Mouse (Mus musculus) stomach, embryonic 16.5 days (tissue): ENCODE data around the gene Atp9a. TPM values are rescaled to one million over a fixed set of nuclear protein-coding genes. Genes with fewer than 3 reads are reported as not detected.

Experiments used
- ATAC-seq: fragments of 200-750 bp; cut with Nextera tagmentation; 2 replicates; pipeline ENCODE4 v1.8.0; 2017; ENCODE audit warnings: moderate number of reproducible peaks, moderate TSS enrichment; ENCODE audit not compliant: insufficient read depth, low FRiP score
- H3K27ac ChIP-seq: fragments of 300-500 bp; sonication (generic); 2 replicates; pipeline ENCODE4 v1.5.1; 2014; ENCODE audit warnings: low read length
- H3K27me3 ChIP-seq: fragments of 300-500 bp; sonication (generic); 2 replicates; pipeline ENCODE4 v1.6.1; 2014; ENCODE audit warnings: low read length, control low read depth, mixed read lengths; ENCODE audit not compliant: control insufficient read depth, insufficient read depth
- H3K36me3 ChIP-seq: fragments of 300-500 bp; sonication (generic); 2 replicates; pipeline ENCODE4 v1.6.1; 2014; ENCODE audit warnings: low read length; ENCODE audit not compliant: control insufficient read depth, insufficient read depth
- H3K4me1 ChIP-seq: fragments of 300-500 bp; sonication (generic); 2 replicates; pipeline ENCODE4 v1.6.1; 2014; ENCODE audit warnings: low read length, control low read depth, mixed read lengths; ENCODE audit not compliant: control insufficient read depth, insufficient read depth
- H3K4me2 ChIP-seq: fragments of 300-500 bp; sonication (generic); 2 replicates; pipeline ENCODE4 v1.6.1; 2014; ENCODE audit warnings: low read depth, low read length, mixed read lengths
- H3K4me3 ChIP-seq: fragments of 300-500 bp; sonication (generic); replicated peaks from 2 replicates; pipeline ENCODE4 v1.5.1; 2014; ENCODE audit warnings: mild to moderate bottlenecking, low read length
- H3K9ac ChIP-seq: fragments of 300-500 bp; sonication (generic); 2 replicates; pipeline ENCODE4 v1.6.1; 2014; ENCODE audit warnings: low read length
- H3K9me3 ChIP-seq: fragments of 300-500 bp; sonication (generic); replicated peaks from 2 replicates; pipeline ENCODE4 v1.6.1; 2016; ENCODE audit warnings: low read length, control low read depth; ENCODE audit not compliant: control insufficient read depth
- WGBS: fragments of 180-500 bp; shearing (Covaris S2); extraction: QIAGEN DNeasy Blood & Tissue Kit; methylation state at CpG from one replicate; pipeline ENCODE4 v1.1.7; 2014; 5-methylcytosine and 5-hydroxymethylcytosine counted together
- polyA plus RNA-seq: library from polyadenylated mRNA; unstranded; fragments of >200 nt; fragmentation: Nextera tagmentation; extraction: Ambion mirVana; gene quantifications from 2 replicates; pipeline ENCODE4 v1.2.1, GENCODE M21; 2015

Atp9a gene
- polyA plus RNA-seq, 1 experiment from 2014 or later, result 19.4 TPM

DNA sequence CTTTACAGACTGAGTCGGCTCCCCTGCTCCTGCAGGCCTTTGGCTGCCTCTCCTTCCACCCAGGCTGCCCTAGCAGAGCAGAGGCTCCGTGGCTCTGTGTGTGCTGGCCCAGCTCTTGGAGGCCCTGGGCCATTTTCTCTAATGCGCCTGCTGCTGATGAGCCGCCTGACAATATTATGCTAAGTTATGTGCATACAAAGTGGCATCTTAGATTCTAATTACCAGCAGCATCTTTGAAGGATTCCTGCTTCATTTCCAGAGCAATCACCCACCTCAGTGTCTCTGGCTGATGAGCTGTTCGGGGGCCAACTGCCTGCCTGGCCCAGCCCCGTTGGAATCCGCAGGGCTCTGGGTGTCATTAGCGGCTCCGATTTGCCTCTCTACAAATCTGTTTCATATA, 115.8 kb downstream of the Atp9a start:
- H3K36me3 ChIP-seq, result no peaks in the 10 kb centered on the region
- no peak overlapping the region for H3K27ac ChIP-seq
- H3K4me2 ChIP-seq, result no peak overlapping the region
- no peak overlapping the region for H3K4me3 ChIP-seq
- no peaks in the 10 kb centered on the region for H3K27me3 ChIP-seq
- WGBS, result 71% methylated on average over 9 of the region's 9 CpGs
- H3K4me1 ChIP-seq, result no peaks in the 10 kb centered on the region
- H3K9me3 ChIP-seq, result no peaks in the 10 kb centered on the region
- no peak overlapping the region for H3K9ac ChIP-seq
- no peak for ATAC-seq

DNA sequence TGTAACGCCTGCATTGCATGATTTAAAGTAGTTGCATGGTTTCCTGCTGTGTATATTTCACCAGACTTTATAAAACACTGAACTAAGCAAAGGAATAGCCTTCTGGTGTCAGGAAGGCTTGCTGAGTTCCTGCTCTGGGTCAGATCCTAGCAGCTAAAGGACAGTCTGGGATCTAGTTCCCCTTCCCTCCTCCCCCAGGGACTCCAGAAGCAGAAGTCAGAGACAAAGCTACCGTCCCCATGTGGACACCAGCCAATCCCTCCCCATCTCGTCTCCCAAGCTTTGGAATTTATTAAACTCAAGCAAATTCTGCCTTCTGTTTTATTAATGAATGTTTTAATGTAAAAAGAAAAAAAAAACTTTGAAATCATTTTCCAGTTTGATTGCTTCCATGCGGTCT, 117.1 kb downstream of the Atp9a start:
- Histone ChIP-seq H3K4me1 (no peaks in the 10 kb centered on the region), H3K27me3 (no peaks in the 10 kb centered on the region), H3K36me3 (no peaks in the 10 kb centered on the region), H3K9ac (no peak overlapping the region), H3K4me2 (no peak overlapping the region), H3K9me3 (no peaks in the 10 kb centered on the region), H3K27ac (no peak overlapping the region), H3K4me3 (no peak overlapping the region)
- 54% methylated on average over 4 of the region's 4 CpGs for WGBS
- no peak for ATAC-seq

DNA sequence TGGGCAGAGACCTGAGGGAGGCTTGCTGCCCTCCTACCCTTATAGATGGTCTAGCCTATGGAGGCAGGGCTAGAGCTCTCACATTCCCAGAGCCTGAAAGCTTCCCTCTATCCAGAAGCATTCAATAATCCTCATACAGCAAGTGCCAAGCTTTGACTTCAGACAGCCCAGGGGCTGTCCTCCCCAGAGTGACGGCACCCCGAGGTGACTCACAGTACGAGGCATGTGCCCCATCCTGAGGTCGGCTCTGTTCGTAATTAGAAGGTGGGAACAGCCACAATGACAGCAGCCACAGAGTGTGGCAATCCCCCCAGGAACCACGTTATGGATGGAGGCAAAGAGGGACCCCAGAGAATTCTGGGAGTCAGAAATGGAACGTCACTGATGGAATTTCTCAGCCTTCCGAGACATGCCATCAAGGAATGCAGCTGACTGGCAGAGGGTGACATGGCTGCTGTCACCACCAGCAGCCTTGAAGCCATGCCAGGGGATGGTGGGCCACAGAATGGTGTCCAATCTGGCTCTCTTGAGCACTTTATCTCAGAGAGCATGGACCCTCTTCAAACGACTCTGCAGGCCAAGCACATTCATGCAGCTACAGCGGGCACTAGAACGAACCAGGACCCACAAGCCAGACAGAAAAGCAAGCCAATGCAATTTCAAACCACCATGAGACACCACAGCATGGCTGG, 121.0 kb downstream of the Atp9a start:
- Histone ChIP-seq H3K27ac (no peak overlapping the region), H3K9me3 (no peaks in the 10 kb centered on the region), H3K9ac (no peak overlapping the region), H3K4me3 (no peak overlapping the region), H3K36me3 (no peaks in the 10 kb centered on the region), H3K4me1 (no peaks in the 10 kb centered on the region), H3K27me3 (no peaks in the 10 kb centered on the region), H3K4me2 (no peak overlapping the region)
- no peak for ATAC-seq
- WGBS, result 79% methylated on average over 11 of the region's 11 CpGs

DNA sequence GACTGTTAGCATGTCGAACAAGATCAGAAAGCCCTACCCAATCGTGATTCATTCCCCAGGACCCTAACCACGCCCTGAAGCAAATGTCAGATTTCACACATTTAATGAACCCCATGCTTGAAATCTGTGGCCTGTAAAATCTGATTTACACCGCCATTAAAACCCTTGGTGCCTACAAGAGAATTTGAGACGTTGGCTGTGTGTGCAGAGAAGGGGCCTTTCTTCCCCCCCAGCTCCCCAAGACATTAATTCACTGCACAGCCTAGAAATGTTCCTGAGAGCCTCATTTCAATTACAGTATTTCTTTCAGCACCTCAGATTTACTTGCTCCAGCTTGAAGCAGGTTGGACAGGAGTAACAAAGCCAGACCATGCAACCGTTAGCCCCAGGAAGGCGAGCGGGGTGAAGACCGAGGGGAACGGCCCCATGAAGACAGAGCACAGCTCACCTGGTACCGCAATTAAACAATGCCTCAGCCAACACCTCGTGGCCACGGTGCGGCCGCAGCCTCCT, 123.9 kb downstream of the Atp9a start:
- no peak for ATAC-seq
- H3K4me1 ChIP-seq, result peaks cover 20% of the 10 kb centered on the region
- H3K36me3 ChIP-seq, result no peaks in the 10 kb centered on the region
- H3K27me3 ChIP-seq, result no peaks in the 10 kb centered on the region
- H3K27ac ChIP-seq, result no peak overlapping the region
- H3K4me3 ChIP-seq, result no peak overlapping the region
- no peaks in the 10 kb centered on the region for H3K9me3 ChIP-seq
- no peak overlapping the region for H3K9ac ChIP-seq
- no peak overlapping the region for H3K4me2 ChIP-seq
- 55% methylated on average over 15 of the region's 15 CpGs for WGBS

DNA sequence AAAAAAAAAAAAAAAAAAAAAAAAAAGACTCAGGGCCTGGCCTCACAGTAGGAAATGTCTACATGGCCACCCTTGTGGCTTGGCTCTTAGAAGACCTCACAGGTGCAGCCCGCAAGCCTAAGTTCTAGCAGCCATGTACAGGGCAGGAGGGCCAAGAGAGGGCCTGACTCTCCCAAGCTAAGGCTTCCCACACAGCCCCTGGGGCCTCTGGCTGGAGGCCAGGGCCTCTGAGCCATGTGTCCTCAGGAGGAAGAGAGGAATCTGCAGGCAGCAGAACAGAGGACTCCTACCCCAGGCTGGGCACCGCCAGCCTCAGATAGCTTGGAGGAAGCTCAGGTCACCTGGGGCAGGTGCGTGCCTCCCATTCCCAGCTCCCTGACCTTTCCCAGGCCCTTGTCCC, 127.0 kb downstream of the Atp9a start:
- WGBS, result 76% methylated on average over 3 of the region's 3 CpGs
- no peaks in the 10 kb centered on the region for H3K36me3 ChIP-seq
- no peak overlapping the region for H3K27ac ChIP-seq
- no peak overlapping the region for H3K4me3 ChIP-seq
- ATAC-seq, result no peak
- H3K9me3 ChIP-seq, result no peaks in the 10 kb centered on the region
- no peak overlapping the region for H3K4me2 ChIP-seq
- no peaks in the 10 kb centered on the region for H3K27me3 ChIP-seq
- H3K4me1 ChIP-seq, result peaks cover 20% of the 10 kb centered on the region
- H3K9ac ChIP-seq, result peak overlapping the region; percentile 26; the same call in 1 of the 2 replicates

DNA sequence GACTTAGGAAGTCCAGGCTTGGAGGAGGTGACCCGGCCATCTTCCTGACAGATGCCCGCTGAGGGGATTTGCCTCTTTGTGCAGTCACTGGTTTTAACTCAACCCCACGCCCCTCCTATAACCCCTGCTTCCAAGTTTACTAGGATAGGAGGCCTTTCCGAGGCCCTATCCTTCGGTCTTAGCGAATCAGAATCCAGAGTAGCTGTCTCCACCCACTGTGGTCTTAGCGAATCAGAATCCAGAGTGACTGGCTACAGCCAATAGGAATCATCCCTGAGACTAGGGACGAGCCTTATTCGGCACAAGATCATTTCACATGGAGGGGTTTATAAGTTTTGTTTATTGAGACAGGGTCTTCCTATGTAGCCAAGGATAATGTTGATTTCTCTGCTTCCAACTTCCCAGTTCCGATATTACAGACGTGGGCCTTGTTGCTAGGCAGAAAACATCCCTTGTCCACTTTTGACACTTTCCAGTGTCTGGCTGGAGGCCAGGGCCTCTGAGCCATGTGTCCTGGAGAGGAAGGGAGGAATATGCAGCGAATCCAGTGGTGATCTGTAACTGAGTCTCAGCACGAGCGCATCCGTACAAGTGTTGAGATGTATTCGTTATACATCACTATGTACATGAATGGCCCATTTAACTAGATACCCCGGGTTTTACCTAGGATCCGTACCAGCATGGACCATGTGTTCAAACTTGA, 127.9 kb downstream of the Atp9a start:
- H3K36me3 ChIP-seq, result no peaks in the 10 kb centered on the region
- H3K9ac ChIP-seq, result no peak overlapping the region
- H3K27ac ChIP-seq, result no peak overlapping the region
- H3K4me2 ChIP-seq, result no peak overlapping the region
- H3K4me1 ChIP-seq, result peaks cover 23% of the 10 kb centered on the region
- H3K4me3 ChIP-seq, result no peak overlapping the region
- 66% methylated on average over 18 of the region's 18 CpGs for WGBS
- ATAC-seq, result peak; percentile 31; the same call in 1 of the 2 replicates
- H3K9me3 ChIP-seq, result no peaks in the 10 kb centered on the region
- H3K27me3 ChIP-seq, result no peaks in the 10 kb centered on the region

DNA sequence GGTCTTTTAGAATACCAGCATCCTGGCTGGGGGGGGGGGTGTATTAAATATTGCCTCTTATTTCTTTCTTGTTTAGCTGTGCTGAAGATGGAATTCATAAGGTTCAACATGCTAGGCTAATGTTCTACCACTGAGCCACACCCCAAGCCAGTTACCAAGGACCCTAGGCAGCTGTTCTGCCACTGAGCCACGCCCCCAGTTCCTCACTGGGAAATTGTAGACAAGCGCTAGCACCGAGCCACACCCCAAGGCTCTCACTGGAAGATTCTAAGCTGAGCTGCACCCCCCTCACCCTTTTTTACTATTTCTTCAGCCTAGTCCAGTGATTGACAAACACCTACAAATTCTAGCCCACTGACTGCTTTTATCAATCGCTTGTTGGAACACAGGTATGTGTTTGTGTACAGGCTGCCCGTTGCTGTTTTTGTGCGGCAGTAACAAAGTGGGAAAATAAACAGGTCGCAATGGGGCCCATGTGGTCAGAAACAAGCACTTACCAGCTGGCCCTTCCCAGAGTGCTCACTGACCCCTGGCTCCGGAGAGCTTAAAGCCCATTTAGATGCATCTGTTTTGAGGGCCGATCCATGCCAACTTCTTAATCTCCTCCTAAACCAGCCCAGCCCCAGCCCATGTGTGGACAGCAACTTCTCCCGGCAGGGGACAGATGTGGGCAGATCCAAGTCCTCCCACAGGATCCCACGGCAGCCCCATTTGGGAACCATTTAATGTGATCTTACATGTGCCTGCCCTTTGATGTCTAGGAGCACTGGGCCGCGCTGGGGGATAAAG, 128.9 kb downstream of the Atp9a start:
- Histone ChIP-seq H3K4me3 (no peak overlapping the region), H3K27ac (no peak overlapping the region), H3K9ac (no peak overlapping the region), H3K27me3 (no peaks in the 10 kb centered on the region), H3K4me1 (peaks cover 28% of the 10 kb centered on the region), H3K4me2 (no peak overlapping the region), H3K36me3 (no peaks in the 10 kb centered on the region), H3K9me3 (no peaks in the 10 kb centered on the region)
- ATAC-seq, result peak; percentile 56; the same call in 1 of the 2 replicates
- 43% methylated on average over 13 of the region's 13 CpGs for WGBS

DNA sequence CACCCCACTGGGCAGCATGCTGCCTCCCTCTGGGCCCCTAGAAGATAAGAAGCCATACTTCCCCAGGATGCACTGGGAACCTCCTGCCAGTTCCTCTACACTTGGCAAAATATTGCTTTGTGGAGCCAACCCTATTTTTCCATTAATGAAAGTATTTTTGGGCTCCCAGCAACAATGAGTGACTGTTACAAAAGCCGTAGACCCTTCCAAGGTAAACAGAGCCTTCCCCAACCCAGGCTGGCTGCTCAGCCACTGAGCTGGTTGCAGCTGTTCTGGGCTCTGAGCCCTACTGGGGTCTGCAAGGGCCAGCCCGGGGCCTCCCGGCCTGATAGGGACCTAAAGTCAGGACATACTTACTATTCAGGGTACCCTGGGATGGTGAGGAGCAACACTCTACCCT, 131.3 kb downstream of the Atp9a start:
- no peak overlapping the region for H3K9ac ChIP-seq
- H3K27ac ChIP-seq, result no peak overlapping the region
- no peak for ATAC-seq
- no peaks in the 10 kb centered on the region for H3K27me3 ChIP-seq
- no peak overlapping the region for H3K4me2 ChIP-seq
- H3K9me3 ChIP-seq, result no peaks in the 10 kb centered on the region
- H3K36me3 ChIP-seq, result no peaks in the 10 kb centered on the region
- H3K4me3 ChIP-seq, result no peak overlapping the region
- peaks cover 28% of the 10 kb centered on the region for H3K4me1 ChIP-seq
- WGBS, result 62% methylated on average over 3 of the region's 3 CpGs
